Mouse (Mus musculus): Measurements from ENCODE around the gene Patl1.
"Not testable (repeated sequence)": the region's sequence is repeated elsewhere in the genome, so short reads cannot be mapped to it uniquely, and the experiment has no call there.

Patl1 gene

DNA sequence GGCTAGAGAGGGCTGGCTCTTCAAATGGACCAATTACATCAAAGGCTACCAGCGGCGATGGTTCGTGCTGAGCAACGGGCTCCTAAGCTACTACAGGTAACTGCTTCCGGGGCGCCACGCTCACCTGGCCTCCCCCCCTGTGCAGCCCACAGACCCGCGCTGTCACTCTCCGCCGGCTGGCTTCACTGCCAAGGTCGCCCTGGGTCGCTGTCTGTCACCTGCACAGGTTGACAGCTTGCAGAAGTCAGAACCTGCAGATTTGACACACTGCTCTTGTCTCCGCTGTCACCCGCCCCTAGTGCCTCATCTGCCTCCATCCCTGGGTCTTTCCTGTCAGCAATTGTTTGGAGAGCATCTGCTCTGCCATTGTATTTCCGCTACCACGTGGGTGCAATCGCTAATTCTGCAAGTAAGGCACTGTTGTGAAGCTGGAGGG, 54.0 kb downstream of the Patl1 start:
- no peak for DNase-seq (ENCODE audit: low read depth)

DNA sequence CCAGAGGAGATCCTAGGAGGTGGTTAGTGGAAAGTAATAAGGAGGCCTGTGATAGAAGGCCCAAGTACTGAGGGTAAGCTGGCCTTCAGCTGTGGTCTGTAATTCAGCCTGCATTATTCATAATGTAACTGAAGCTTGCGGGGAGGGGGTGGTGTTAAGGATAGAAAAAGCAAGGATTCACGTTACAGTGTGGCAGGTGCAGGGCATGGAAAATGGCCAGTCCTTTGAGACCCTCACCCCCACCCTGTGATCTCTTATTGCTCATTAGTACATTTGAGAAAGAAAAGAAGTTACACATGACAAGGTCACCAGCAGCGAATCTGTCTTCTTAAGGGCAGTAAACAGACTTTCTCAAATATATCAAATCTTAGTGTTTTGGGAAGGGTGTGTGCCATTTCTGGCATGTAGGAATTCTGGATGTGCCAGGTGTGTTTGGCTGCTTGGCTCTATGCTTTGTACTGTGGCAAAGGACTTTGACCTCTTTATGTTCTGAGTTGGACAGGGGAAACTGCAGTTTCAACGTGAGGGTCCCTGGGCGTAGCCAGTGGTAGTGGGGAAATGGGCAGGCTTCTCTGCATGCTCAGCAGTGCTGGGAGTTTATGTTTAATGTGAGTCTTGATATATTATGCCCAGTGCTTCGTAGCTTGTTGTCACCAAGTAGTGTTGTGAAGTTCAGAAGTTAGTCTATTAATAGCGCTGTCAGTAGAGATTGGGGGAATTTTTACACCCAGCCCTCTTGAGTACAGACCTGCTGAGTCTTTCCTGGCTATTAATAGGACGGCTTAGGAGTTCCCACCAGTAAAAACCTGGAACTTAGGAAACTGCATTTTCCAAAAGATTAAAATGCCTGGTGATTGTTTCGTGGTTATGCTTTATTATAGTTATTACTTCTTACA, 57.2 kb downstream of the Patl1 start:
- no peak for DNase-seq (ENCODE audit: low read depth)

DNA sequence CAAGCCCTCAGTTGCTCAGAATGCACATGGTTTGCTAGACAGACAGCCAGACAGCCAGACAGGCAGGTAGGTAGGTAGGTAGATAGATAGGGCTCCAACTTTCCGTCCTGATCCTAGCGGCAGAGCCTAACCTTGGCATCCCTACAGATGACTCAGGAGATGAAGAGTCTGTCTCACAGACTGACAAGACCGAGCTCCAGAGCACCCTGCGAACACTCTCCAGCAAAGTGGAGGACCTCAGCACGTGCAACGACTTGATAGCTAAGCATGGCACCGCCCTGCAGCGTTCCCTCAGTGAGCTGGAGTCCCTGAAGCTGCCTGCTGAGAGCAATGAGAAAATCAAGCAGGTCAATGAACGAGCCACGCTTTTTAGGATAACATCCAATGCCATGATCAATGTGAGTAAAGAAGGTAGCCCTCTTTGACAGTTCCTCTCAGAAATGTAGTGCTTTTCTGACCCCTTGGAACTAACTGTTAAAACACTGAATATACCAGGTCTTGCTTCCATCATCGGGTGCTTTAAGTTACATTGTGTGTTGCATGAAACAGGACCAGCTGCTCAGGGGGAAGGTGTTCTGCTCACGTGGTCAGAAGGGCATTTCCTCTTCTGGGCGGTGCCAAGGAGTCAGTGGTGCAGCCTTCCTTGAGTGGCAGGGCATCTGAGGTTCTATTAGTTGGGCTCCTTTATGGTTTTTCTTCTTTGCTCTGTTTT, 61.5 kb downstream of the Patl1 start:
- no peak for DNase-seq (ENCODE audit: low read depth)

DNA sequence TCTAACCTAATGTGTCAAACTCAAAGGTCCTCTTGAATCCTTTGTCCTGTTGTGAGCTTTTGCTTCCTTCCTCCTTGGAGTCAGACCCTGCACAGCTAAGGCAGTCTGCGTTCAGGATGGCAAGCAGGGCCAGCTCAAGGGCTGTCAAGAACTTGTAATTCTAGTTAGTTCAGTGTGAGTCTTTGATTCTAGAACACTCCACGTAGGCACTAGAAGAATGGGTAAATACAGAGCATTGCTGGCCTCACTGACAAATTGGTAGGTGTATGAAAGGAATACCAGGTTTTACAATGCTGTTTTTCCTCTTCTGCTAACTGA, 62.0 kb downstream of the Patl1 start:
- no peak for DNase-seq (ENCODE audit: low read depth)

DNA sequence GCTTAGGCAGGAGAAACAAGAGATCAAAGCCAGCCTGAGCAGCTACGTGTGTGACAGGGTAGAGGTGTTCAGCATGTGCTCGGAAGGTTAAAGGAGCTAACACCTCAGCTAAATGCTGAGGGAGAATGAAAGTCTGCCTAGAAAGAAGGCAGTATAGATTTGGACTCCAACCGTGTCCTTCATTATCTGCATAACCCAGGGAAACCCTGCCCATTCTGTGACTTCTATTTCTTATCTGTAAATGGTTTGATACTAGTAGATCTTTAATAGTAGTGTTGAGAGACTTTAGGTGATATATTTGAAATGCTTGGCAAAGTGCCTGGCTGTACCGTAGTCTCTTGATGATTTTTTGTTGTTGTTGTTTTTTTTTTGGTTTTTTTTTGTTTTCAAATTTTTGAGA, 63.5 kb downstream of the Patl1 start:
- DNase-seq (ENCODE audit: low read depth) = no peak

DNA sequence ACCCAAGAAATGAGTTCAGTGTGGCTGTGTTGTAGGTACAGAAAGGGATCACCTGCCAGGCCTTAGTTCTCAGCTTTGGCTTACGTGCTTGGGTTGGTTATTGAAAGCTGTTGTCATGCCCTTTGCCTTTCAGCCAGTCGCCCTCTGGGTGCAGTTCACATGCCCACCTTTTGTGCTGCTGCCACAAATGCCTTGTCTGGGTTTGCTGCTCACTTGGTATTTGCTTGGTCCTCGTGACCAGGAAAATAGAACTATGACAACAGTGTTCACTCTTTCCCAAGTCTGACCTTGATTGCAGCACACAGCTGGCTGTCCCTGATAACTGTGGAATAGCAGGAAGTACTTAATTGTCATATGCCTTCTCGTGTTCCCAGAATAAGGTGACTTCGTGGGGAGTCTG, 65.2 kb downstream of the Patl1 start:
- no peak for DNase-seq (ENCODE audit: low read depth)

DNA sequence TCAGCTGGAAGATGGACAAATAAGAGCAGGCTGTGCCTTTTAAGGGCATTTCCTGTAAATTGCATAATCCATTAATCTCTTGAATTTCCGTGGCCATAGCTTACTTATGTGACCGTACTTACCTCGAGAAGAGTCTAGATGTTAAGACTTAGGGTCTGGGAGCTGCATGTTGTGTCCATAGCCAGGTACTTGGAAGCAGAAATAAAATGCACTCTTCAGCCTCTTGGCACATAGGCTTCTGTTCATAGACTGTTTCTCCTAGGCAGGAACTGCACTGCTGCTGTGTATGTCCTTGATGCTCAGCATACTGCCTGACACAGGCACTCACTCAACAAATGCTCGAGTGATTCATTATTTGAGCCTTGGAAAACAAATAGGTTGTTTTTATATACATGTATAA, 68.3 kb downstream of the Patl1 start:
- no peak for DNase-seq (ENCODE audit: low read depth)

DNA sequence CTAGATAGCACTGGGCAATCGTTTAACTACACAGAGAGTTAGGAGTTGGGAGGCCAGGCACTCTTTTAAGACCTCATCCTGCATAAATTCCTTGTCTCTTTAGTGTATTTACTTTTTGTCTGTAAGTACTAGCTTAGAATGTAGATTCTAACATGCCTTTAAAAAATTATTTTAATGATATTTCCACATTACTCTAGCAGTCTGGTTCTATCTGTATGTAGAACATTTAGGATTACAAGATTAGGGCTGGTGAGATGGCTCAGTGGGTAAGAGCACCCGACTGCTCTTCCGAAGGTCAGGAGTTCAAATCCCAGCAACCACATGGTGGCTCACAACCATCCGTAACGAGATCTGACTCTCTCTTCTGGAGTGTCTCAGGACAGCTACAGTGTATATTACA, 72.4 kb downstream of the Patl1 start:
- not testable (repeated sequence) for DNase-seq (ENCODE audit: low read depth)

DNA sequence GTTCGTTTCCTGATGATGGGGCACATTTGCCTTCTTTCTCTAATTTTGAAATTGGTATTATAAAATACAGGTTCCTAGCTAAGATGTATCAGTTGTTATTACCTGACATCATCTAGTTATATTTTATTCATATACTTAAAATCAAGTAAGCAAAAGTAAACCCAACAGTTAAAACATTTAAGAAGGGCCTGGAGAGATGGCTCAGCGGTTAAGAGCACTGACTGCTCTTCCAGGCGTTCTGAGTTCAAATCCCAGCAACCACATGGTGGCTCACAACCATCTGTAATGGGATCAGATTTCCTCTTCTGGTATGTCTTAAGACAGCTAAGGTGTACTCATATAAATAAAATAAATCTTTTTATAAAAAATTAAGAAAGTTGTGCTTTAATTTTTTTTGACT, 75.6 kb downstream of the Patl1 start:
- DNase-seq (ENCODE audit: low read depth) = no peak

DNA sequence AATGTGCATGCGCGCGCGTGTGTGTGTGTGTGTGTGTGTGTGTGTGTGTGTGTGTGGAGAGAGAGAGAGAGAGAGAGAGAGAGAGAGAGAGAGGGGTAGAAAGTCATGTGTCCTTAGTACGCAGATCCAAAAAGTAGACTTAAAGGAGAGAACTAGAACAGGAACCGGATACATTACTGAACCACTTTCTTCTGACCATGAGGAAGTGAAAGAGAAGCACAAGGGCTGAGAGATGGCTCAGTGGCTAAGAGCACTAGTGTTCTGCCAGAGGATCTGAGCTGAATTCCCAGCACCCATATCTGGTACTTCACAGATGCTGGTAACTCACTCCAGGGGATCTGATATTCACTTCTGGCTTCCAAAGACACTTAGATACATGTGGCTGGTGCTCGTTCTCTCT, 77.1 kb downstream of the Patl1 start:
- no peak for DNase-seq (ENCODE audit: low read depth)

DNA sequence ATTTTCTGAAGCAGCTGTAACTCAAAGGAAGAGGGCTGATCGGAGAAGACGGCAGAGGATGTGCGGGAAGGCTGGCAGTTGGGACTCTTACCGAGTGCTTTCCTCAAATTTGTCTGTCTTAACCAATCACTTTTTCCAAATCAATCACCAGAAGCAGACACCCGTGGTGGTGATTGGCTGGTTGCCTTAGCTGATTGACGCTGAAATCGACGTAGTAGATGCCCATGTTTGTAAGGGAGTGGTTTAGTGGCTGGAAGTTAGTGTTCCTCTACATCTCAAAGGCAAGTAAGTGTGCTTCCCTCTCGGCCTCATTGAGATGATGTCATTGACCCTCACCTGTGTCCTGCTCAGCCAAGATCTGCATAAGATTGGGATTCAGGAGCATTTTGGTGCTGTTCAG, 79.8 kb downstream of the Patl1 start:
- DNase-seq (ENCODE audit: low read depth) = no peak

DNA sequence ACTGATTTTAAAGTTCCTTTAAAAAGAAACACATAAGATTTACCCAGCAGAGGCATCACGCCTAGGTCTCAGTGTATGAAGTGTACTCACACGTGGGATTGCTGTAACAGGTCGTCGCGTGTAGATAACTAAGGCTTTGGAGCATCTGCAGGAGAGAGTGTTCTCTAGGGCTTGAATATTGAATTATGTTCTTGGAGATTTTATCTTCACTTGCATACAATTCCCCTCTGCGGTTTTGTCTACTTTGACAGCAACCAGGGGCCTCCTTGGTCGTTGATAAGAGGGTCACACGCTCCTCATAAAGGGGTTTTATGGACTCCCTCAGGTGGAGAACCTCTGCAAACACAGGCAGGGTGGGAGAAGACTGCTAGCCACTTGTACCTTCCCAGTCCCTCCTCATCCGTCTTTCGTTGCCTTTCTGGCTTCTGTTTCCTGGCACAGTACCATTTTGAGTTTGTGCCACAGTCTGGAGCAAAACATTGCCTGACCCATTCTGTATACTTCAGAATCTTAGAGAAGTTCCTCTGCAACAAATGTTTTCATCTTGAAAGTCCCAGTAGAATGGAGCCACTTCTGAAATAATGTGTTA, 80.3 kb downstream of the Patl1 start:
- DNase-seq (ENCODE audit: low read depth) = no peak
